In the genomic region with DNA sequence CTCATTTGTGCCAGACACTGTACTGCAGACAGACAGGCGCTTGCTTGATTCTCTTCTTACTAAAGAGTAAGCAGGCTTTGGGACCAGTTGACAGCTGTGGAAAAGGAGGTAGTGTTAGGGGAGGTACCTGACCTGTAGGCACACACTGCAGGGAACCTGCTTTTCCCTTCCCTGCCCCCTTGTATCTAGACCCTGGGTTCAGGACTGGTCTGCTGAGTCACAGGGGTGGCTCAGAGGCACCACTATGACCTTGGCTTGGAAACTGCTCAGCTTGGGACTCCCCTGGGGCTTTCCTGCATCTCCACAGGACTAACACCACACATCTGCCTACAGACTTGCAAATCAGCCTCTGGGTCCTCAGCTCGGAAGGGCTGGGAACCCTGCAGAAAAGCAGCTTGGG, we compare ENCODE assay signal across 10 mouse cellular contexts. TPM values are rescaled to one million over a fixed set of nuclear protein-coding genes. Genes with fewer than 3 reads are reported as not detected.
DNase-seq lines count a peak whose midpoint lies in the region; ATAC-seq and TF ChIP-seq lines count a peak whose summit lies in the region.
"Had no signal": no experiment of that assay in that cellular context is flagged by ENCODE, and none has a peak within 500 bp of the region (broad histone marks: within the 10 kb centered on the region; RNA-seq: fewer than 3 reads in every experiment).

No protein-coding gene starts in this region.

- in situ Hi-C loops in ES-E14 (cut with MboI; ENCODE audit: low sequenced_read_pairs in 2 of 2, unreplicated experiment in 2 of 2) = no loop called here

- H3K9ac ChIP-seq in heart, embryonic 16.5 days (ENCODE audit: low read length) = peak overlapping the region; percentile 30; the same call in 1 of the 2 replicates
- peak overlapping the region; percentile 32; the same call in 1 of the 2 replicates for H3K9ac ChIP-seq in ES-E14 (ENCODE audit: insufficient read depth, low read depth, low read length, poor library complexity, severe bottlenecking)
- H3K9ac ChIP-seq: liver, embryonic 15.5 days had no signal

- DNase-seq in heart, postnatal 14 days = no peak
- DNase-seq in 416B (ENCODE audit: low read depth) = peak; percentile 60
- DNase-seq in ES-E14 (ENCODE audit: low read depth, low spot score) = peak; percentile 76
- DNase-seq in cerebellum, adult 8-10 months = no peak
- no peak for DNase-seq in cerebellum, adult 9-10 months

- no peak for ATAC-seq in heart, embryonic 16.5 days (replicated peaks; ENCODE audit: extremely low read depth, insufficient read depth, low FRiP score)
- peak; percentile 29 for ATAC-seq in inflammation-experienced regulatory T-cells, adult 6 months
- no peak for ATAC-seq in megakaryocyte progenitor cell, adult 5-6 weeks (replicated peaks; ENCODE audit: poor library complexity)
- ATAC-seq: forebrain, embryonic 14.5 days had no signal

- 65% methylated on average over 2 of the region's 2 CpGs for WGBS in heart, embryonic 16.5 days

- H3K4me2 ChIP-seq in heart, embryonic 16.5 days (ENCODE audit: low read depth, low read length) = no peak overlapping the region
- H3K4me2 ChIP-seq: liver, embryonic 15.5 days had no signal

- no peak overlapping the region for H3K4me3 ChIP-seq in heart, embryonic 16.5 days (ENCODE audit: low read length)
- 0 out of 4 replicates have a peak overlapping the region, but pooled peaks of 1 of the 2 experiments have one; percentile 7 for H3K4me3 ChIP-seq in ES-E14 (ENCODE audit: insufficient read depth in 1 of 2, low read depth in 1 of 2, low read length in 2 of 2, poor library complexity in 1 of 2, severe bottlenecking in 1 of 2)
- H3K4me3 ChIP-seq: liver, embryonic 15.5 days had no signal

- H3K4me1 ChIP-seq in heart, embryonic 16.5 days (ENCODE audit: control insufficient read depth, insufficient read depth, low read length) = peaks cover 58% of the 10 kb centered on the region
- H3K4me1 ChIP-seq in ES-E14 (ENCODE audit: control insufficient read depth in 2 of 2, insufficient read depth in 2 of 2, low read length in 2 of 2, poor library complexity in 1 of 2) = peaks cover 38 to 63% of the 10 kb centered on the region in 2 experiments

- no peaks in the 10 kb centered on the region for H3K27me3 ChIP-seq in heart, embryonic 16.5 days (ENCODE audit: control insufficient read depth, insufficient read depth, low read length)
- H3K27me3 ChIP-seq: liver, embryonic 15.5 days had no signal

- intact Hi-C loops in heart, postnatal 14 days (cut with DNase I) = no loop called here

- no peaks in the 10 kb centered on the region for H3K9me3 ChIP-seq in heart, embryonic 16.5 days (replicated peaks; ENCODE audit: control insufficient read depth, low read length)
- no peaks in the 10 kb centered on the region for H3K9me3 ChIP-seq in ES-E14 (ENCODE audit: control insufficient read depth, insufficient read depth, low read depth, low read length)
- H3K9me3 ChIP-seq: liver, embryonic 15.5 days had no signal

- H3K27ac ChIP-seq in heart, embryonic 16.5 days (ENCODE audit: low read length) = peak overlapping the region; percentile 36; the same call in 1 of the 2 replicates
- peak overlapping the region; percentile 98 for H3K27ac ChIP-seq in ES-E14 (ENCODE audit: insufficient read depth, low read depth, low read length, poor library complexity, severe bottlenecking)
- H3K27ac ChIP-seq: liver, embryonic 15.5 days had no signal

- H3K36me3 ChIP-seq in heart, embryonic 16.5 days (ENCODE audit: control insufficient read depth, insufficient read depth) = no peaks in the 10 kb centered on the region
- no peaks in the 10 kb centered on the region; the same call in 1 of the 2 replicates for H3K36me3 ChIP-seq in ES-E14 (ENCODE audit: control insufficient read depth, insufficient read depth, low read length, poor library complexity, severe bottlenecking)
- H3K36me3 ChIP-seq: liver, embryonic 15.5 days had no signal

TF ChIP-seq in ES-E14, 5 proteins besides CTCF, POLR2A, EP300 and RAD21:
- peak; percentile 84 for TF ChIP-seq MAFK (IDR thresholded peaks at IDR 0.05; ENCODE audit: insufficient read depth, low read depth, low read length)
- TF ChIP-seq CHD2 (IDR thresholded peaks at IDR 0.05; ENCODE audit: low read depth, low read length) = no peak
TF ChIP-seq in ES-E14: peak in this region for 1.

RNA-seq across cellular contexts. Expression of a gene that starts 9.8 kb away (rescaled TPM):
- polyA plus RNA-seq in heart, embryonic 16.5 days (2015; fragmentation: Nextera tagmentation; extraction: Ambion mirVana) = 11.3 and 12.9 TPM in 2 replicates
- total RNA-seq in heart, postnatal 14 days (2021) = 10 to 100 TPM; 89.6 to 91.6 TPM
- 48.5 and 54.6 TPM in 2 replicates for total RNA-seq in ES-E14 (2012; rRNA removed)
- polyA plus RNA-seq in inflammation-experienced regulatory T-cells, adult 6 months (2017; shearing (Covaris generic)) = 10 to 100 TPM; 26.4 to 37.9 (median 29.7) TPM
- total RNA-seq in megakaryocyte progenitor cell, adult 5-6 weeks (2015) = 19.4 and 21.7 TPM in 2 replicates
- total RNA-seq in megakaryocyte progenitor cell, adult 5-6 weeks (2017) = 22.9 and 24.9 TPM in 2 replicates

Comparison
In these comparisons a context has a peak if more than half of its experiments do, and no peak if none do; other contexts are left out.
1. DNase-seq: peak in 416B (single experiment) and ES-E14 (single experiment); none in heart, postnatal 14 days (0 of 2), cerebellum, adult 8-10 months (single experiment) and cerebellum, adult 9-10 months (single experiment).